Mouse (Mus musculus) spleen, postnatal 36 days (tissue): Measurements from ENCODE around the gene Hoxb6.

Experiments
- DNase-seq, 2 experiments: peaks; one replicate each; pipeline ENCODE4 v3.0.0; 2022; ENCODE audit warnings: low spot score in 2 of 2, mixed read lengths in 1 of 2

Gene Hoxb6

GRCm38 (mm10) chr11:96285771-96286738, 6.2 kb upstream of the Hoxb6 start, which contains the start of gene Hoxb7:
Gene Hoxb7 (plus strand): TSS chr11:96286623.
- no peak for DNase-seq

- no peak for DNase-seq
These were observed 5.4 kb upstream of the Hoxb6 start for GRCm38 (mm10) chr11:96286739-96287385.

- DNase-seq, result no peak
These were observed 4.9 kb upstream of the Hoxb6 start for GRCm38 (mm10) chr11:96287411-96287810.

- no peak for DNase-seq
These were observed 3.6 kb upstream of the Hoxb6 start for GRCm38 (mm10) chr11:96288455-96289221.

- no peak for DNase-seq
These were observed 3.0 kb upstream of the Hoxb6 start for GRCm38 (mm10) chr11:96289293-96289692.

GRCm38 (mm10) chr11:96289837-96290236, 2.4 kb upstream of the Hoxb6 start:
- DNase-seq, result no peak

- no peak for DNase-seq
These were observed 1.4 kb upstream of the Hoxb6 start for GRCm38 (mm10) chr11:96290705-96291355.

GRCm38 (mm10) chr11:96292565-96293301, 457 bp downstream of the Hoxb6 start:
- DNase-seq, result no peak

GRCm38 (mm10) chr11:96293302-96293921, 1.1 kb downstream of the Hoxb6 start:
- no peak for DNase-seq

GRCm38 (mm10) chr11:96294245-96295091, 2.2 kb downstream of the Hoxb6 start:
- peak; percentile 50 to 53 for DNase-seq

- no peak for DNase-seq
These were observed 3.0 kb downstream of the Hoxb6 start for GRCm38 (mm10) chr11:96295092-96295835.

- DNase-seq, result no peak
These were observed 4.7 kb downstream of the Hoxb6 start for GRCm38 (mm10) chr11:96296997-96297396.

- DNase-seq, result no peak
These were observed 5.2 kb downstream of the Hoxb6 start for GRCm38 (mm10) chr11:96297428-96297827.

GRCm38 (mm10) chr11:96297968-96298635, 5.8 kb downstream of the Hoxb6 start:
- no peak for DNase-seq

- DNase-seq, result no peak
These were observed 6.8 kb downstream of the Hoxb6 start for GRCm38 (mm10) chr11:96298895-96299667.

GRCm38 (mm10) chr11:96299781-96300180, 7.5 kb downstream of the Hoxb6 start:
- DNase-seq, result no peak

- no peak for DNase-seq
These were observed 8.2 kb downstream of the Hoxb6 start for GRCm38 (mm10) chr11:96300354-96301063.
